Mouse (Mus musculus): ENCODE measurements at regions not wholly inside any gene's neighbourhood (a gene's known extent, or its start where the extent isn't known, plus 50 kb on each side); places are given as distances from the start of the nearest gene placed in this dataset.

DNA sequence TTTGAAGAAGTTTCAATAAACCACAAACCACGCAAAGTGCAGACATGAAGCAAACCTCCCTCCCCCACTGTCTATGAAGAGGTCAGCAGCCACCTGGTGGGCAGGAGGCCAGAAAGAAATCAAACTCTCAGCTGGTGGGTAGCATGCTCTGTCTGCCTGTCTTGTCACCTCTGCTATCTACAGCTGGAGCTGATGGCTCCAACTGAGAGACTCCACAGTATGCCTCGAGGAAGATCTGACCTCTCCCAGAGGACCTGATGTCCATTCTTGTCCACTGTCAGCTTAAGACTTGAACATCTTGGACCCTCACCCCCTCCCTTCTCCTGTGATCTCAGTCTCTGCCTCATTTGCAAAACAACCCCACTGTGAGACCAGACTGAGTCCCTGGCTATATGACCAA lies 585.0 kb upstream of the Cdh11 start:
- DNase-seq (ENCODE audit: extremely low read depth, low read depth, low spot score), result no peak
- TF ChIP-seq CTCF (IDR thresholded peaks at IDR 0.05; ENCODE audit: low read depth, low read length), result no peak
- no peak for TF ChIP-seq POLR2A (IDR thresholded peaks at IDR 0.05; ENCODE audit: extremely low read depth, insufficient read depth, low read length)
- H3K9ac ChIP-seq (ENCODE audit: low read depth, low read length), result no peak overlapping the region
- no peak overlapping the region for H3K27ac ChIP-seq (replicated peaks; ENCODE audit: insufficient read depth, low read depth, low read length)
- H3K4me1 ChIP-seq (ENCODE audit: control insufficient read depth, insufficient read depth, low read length), result no peaks in the 10 kb centered on the region
- H3K27me3 ChIP-seq (ENCODE audit: control insufficient read depth, insufficient read depth, low read length), result no peaks in the 10 kb centered on the region
- WGBS, result 61% methylated on average over 2 of the region's 2 CpGs
- no peaks in the 10 kb centered on the region for H3K79me2 ChIP-seq (ENCODE audit: control insufficient read depth, insufficient read depth, low read length)
- H3K4me3 ChIP-seq (ENCODE audit: insufficient read depth, low read depth, low read length), result no peak overlapping the region
- H3K36me3 ChIP-seq (ENCODE audit: control insufficient read depth, insufficient read depth, low read length), result no peaks in the 10 kb centered on the region

DNA sequence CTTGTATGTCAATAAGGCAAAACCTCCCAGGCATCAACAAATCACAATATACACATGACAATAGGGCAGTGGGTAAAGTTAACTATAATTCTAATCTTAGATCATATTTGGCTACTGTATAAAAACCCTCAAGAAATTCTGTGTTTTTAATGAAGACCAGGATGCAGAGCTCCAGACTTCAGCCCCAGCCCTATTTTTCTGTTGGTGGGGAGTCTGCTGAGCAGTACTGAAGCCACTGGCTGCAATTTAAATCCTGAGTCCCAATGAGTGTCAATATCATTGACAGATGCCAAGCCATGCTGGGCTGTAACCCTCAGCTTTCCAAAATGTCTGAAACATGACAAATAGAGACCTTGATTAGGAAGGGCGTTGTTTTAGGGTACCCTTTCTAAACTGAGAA lies 587.6 kb upstream of the Cdh11 start:
- Histone ChIP-seq H3K27me3 (ENCODE audit: control insufficient read depth, insufficient read depth, low read length) (no peaks in the 10 kb centered on the region), H3K4me1 (ENCODE audit: control insufficient read depth, insufficient read depth, low read length) (no peaks in the 10 kb centered on the region), H3K36me3 (ENCODE audit: control insufficient read depth, insufficient read depth, low read length) (no peaks in the 10 kb centered on the region), H3K9ac (ENCODE audit: low read depth, low read length) (no peak overlapping the region), H3K27ac (replicated peaks; ENCODE audit: insufficient read depth, low read depth, low read length) (no peak overlapping the region), H3K79me2 (ENCODE audit: control insufficient read depth, insufficient read depth, low read length) (no peaks in the 10 kb centered on the region), H3K4me3 (ENCODE audit: insufficient read depth, low read depth, low read length) (no peak overlapping the region)
- TF ChIP-seq CTCF (IDR thresholded peaks at IDR 0.05; ENCODE audit: low read depth, low read length) (no peak), POLR2A (IDR thresholded peaks at IDR 0.05; ENCODE audit: extremely low read depth, insufficient read depth, low read length) (no peak)
- no peak for DNase-seq (ENCODE audit: extremely low read depth, low read depth, low spot score)
- 64% methylated on average over 1 of the region's 1 CpGs for WGBS

DNA sequence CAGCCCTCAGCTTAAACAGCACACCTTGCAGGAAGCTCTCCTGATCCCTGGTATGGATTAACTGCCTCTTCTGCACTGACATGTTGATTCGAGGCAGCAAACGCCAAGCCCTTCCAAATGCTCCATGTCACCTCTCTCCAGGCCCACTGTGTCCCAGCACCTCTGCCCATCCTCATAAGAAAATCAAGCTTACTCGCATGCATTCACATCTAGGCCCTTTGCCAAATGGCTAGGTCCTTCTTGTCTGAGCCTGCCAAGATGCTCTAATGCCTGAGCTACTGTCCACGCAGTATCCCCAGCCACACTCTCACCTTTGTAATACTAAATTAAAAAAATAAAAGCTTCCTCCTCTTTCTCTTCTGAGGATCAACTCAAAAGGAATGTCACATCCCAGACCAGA lies 588.7 kb upstream of the Cdh11 start:
- 70% methylated on average over 4 of the region's 4 CpGs for WGBS

DNA sequence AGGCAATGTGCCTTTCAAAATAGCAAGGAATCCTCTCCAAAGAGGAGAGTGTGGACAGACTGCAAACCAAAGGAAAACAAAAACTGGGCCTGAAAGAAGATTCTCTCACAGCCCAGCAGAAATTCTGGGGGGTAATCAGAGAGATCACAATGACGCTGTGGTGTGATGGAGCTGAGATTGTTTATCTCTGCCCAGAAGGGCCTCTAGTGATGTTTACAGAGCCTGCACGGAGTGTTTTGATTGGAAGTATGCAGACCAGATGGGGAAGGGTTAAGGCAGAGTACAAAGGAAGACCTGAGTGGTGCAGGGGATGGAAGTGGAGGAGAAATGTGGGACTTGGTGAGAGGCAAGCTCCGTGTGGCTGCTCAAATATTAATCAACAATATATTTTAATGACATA lies 593.1 kb upstream of the Cdh11 start:
- Histone ChIP-seq H3K36me3 (ENCODE audit: control insufficient read depth, insufficient read depth, low read length) (no peaks in the 10 kb centered on the region), H3K9ac (ENCODE audit: low read depth, low read length) (no peak overlapping the region), H3K27me3 (ENCODE audit: control insufficient read depth, insufficient read depth, low read length) (no peaks in the 10 kb centered on the region), H3K27ac (replicated peaks; ENCODE audit: insufficient read depth, low read depth, low read length) (no peak overlapping the region), H3K4me3 (ENCODE audit: insufficient read depth, low read depth, low read length) (no peak overlapping the region), H3K4me1 (ENCODE audit: control insufficient read depth, insufficient read depth, low read length) (no peaks in the 10 kb centered on the region), H3K79me2 (ENCODE audit: control insufficient read depth, insufficient read depth, low read length) (no peaks in the 10 kb centered on the region)
- no peak for DNase-seq (ENCODE audit: extremely low read depth, low read depth, low spot score)
- WGBS, result 17% methylated on average over 3 of the region's 3 CpGs
- TF ChIP-seq POLR2A (IDR thresholded peaks at IDR 0.05; ENCODE audit: extremely low read depth, insufficient read depth, low read length), result no peak
- no peak for TF ChIP-seq CTCF (IDR thresholded peaks at IDR 0.05; ENCODE audit: low read depth, low read length)

More for the DNA sequence above, 588.7 kb upstream of the Cdh11 start:
- no peak overlapping the region for H3K4me3 ChIP-seq (ENCODE audit: insufficient read depth, low read depth, low read length)
- no peak overlapping the region for H3K27ac ChIP-seq (replicated peaks; ENCODE audit: insufficient read depth, low read depth, low read length)
- no peaks in the 10 kb centered on the region for H3K36me3 ChIP-seq (ENCODE audit: control insufficient read depth, insufficient read depth, low read length)
- no peak overlapping the region for H3K9ac ChIP-seq (ENCODE audit: low read depth, low read length)
- no peaks in the 10 kb centered on the region for H3K27me3 ChIP-seq (ENCODE audit: control insufficient read depth, insufficient read depth, low read length)
- DNase-seq (ENCODE audit: extremely low read depth, low read depth, low spot score), result no peak
- no peaks in the 10 kb centered on the region for H3K4me1 ChIP-seq (ENCODE audit: control insufficient read depth, insufficient read depth, low read length)
- no peaks in the 10 kb centered on the region for H3K79me2 ChIP-seq (ENCODE audit: control insufficient read depth, insufficient read depth, low read length)
- TF ChIP-seq CTCF (IDR thresholded peaks at IDR 0.05; ENCODE audit: low read depth, low read length) (no peak), POLR2A (IDR thresholded peaks at IDR 0.05; ENCODE audit: extremely low read depth, insufficient read depth, low read length) (no peak)

DNA sequence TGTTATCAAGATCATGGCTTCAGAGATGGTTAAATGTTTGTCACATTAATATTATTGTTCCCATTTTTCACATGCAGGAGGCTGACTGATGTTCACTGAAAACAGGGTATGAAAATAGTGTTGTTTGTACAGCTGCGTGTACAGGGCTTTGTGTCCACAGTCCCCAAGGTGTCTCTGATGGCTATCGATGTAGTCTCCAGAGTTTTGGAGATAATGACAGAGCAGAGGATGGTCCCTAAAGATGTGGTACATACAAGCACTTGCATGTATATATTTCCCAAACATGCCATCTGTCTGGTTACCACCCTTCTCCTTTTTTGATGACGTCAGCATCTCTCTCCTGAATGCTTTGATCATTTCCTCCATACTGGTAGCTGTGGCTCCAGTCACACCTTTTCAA lies 596.1 kb upstream of the Cdh11 start:
- Histone ChIP-seq H3K9ac (ENCODE audit: low read depth, low read length) (no peak overlapping the region), H3K4me3 (ENCODE audit: insufficient read depth, low read depth, low read length) (no peak overlapping the region), H3K4me1 (ENCODE audit: control insufficient read depth, insufficient read depth, low read length) (no peaks in the 10 kb centered on the region), H3K27ac (replicated peaks; ENCODE audit: insufficient read depth, low read depth, low read length) (no peak overlapping the region), H3K79me2 (ENCODE audit: control insufficient read depth, insufficient read depth, low read length) (no peaks in the 10 kb centered on the region), H3K27me3 (ENCODE audit: control insufficient read depth, insufficient read depth, low read length) (no peaks in the 10 kb centered on the region), H3K36me3 (ENCODE audit: control insufficient read depth, insufficient read depth, low read length) (no peaks in the 10 kb centered on the region)
- no peak for DNase-seq (ENCODE audit: extremely low read depth, low read depth, low spot score)
- TF ChIP-seq CTCF (IDR thresholded peaks at IDR 0.05; ENCODE audit: low read depth, low read length) (no peak), POLR2A (IDR thresholded peaks at IDR 0.05; ENCODE audit: extremely low read depth, insufficient read depth, low read length) (no peak)
- 79% methylated on average over 3 of the region's 3 CpGs for WGBS

DNA sequence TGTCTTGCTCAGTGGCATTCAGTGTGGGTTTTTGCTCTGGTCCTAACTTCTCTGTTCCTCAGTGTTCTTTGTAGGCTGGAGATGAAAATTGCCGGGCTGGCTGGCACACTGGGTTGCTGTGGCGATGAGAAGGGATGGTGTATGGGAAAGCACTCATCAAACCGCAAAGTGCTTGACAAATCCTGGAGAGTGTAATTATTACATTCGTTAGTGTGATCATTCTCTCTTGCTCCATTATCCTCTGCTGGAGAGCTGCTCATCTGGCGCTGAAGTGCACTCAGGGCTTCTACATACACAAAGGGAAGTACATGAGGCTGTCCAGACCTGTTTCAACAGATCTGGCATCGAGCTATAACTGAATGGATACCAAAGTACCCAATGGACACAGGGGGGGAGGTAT lies 605.9 kb upstream of the Cdh11 start:
- WGBS, result 83% methylated on average over 6 of the region's 6 CpGs
- TF ChIP-seq POLR2A (IDR thresholded peaks at IDR 0.05; ENCODE audit: extremely low read depth, insufficient read depth, low read length), result no peak
- no peak for TF ChIP-seq CTCF (IDR thresholded peaks at IDR 0.05; ENCODE audit: low read depth, low read length)

More for the DNA sequence above, 605.9 kb upstream of the Cdh11 start:
- no peak overlapping the region for H3K9ac ChIP-seq (ENCODE audit: low read depth, low read length)
- H3K4me1 ChIP-seq (ENCODE audit: control insufficient read depth, insufficient read depth, low read length), result no peaks in the 10 kb centered on the region
- no peaks in the 10 kb centered on the region for H3K27me3 ChIP-seq (ENCODE audit: control insufficient read depth, insufficient read depth, low read length)
- no peak overlapping the region for H3K27ac ChIP-seq (replicated peaks; ENCODE audit: insufficient read depth, low read depth, low read length)
- no peak for DNase-seq (ENCODE audit: extremely low read depth, low read depth, low spot score)
- no peaks in the 10 kb centered on the region for H3K79me2 ChIP-seq (ENCODE audit: control insufficient read depth, insufficient read depth, low read length)
- H3K36me3 ChIP-seq (ENCODE audit: control insufficient read depth, insufficient read depth, low read length), result no peaks in the 10 kb centered on the region
- no peak overlapping the region for H3K4me3 ChIP-seq (ENCODE audit: insufficient read depth, low read depth, low read length)
